Mouse (Mus musculus) liver, embryonic 13.5 days (tissue): Measurements from ENCODE around the gene Slc8a3. TPM values are rescaled to one million over a fixed set of nuclear protein-coding genes. Genes with fewer than 3 reads are reported as not detected.

Source experiments
- ATAC-seq: fragments of 200-750 bp; cut with Nextera tagmentation; 2 replicates; pipeline ENCODE4 v1.8.0; 2017; ENCODE audit warnings: low read depth, mild to moderate bottlenecking, moderate number of reproducible peaks, moderate library complexity
- DNase-seq: peaks from one replicate; pipeline ENCODE4 v3.0.0; 2022
- H3K27ac ChIP-seq: fragments of 300-500 bp; sonication (generic); 2 replicates; pipeline ENCODE4 v1.5.1; 2015; ENCODE audit warnings: moderate library complexity, mild to moderate bottlenecking, inconsistent platforms
- H3K27me3 ChIP-seq: fragments of 300-500 bp; sonication (generic); 2 replicates; pipeline ENCODE4 v1.6.1; 2015; ENCODE audit warnings: mild to moderate bottlenecking, inconsistent platforms
- H3K36me3 ChIP-seq: fragments of 300-500 bp; sonication (generic); 2 replicates; pipeline ENCODE4 v1.6.1; 2015; ENCODE audit warnings: mild to moderate bottlenecking, inconsistent platforms
- H3K4me1 ChIP-seq: fragments of 300-500 bp; sonication (generic); replicated peaks from 2 replicates; pipeline ENCODE4 v1.6.1; 2015; ENCODE audit warnings: inconsistent platforms
- H3K4me2 ChIP-seq: fragments of 300-500 bp; sonication (generic); 2 replicates; pipeline ENCODE4 v1.6.1; 2015; ENCODE audit warnings: inconsistent platforms, mild to moderate bottlenecking, moderate library complexity
- H3K4me3 ChIP-seq: fragments of 300-500 bp; sonication (generic); replicated peaks from 2 replicates; pipeline ENCODE4 v1.5.1; 2015; ENCODE audit warnings: mild to moderate bottlenecking, inconsistent platforms
- H3K9ac ChIP-seq: fragments of 300-500 bp; sonication (generic); 2 replicates; pipeline ENCODE4 v1.6.1; 2015; ENCODE audit warnings: mild to moderate bottlenecking, inconsistent platforms
- H3K9me3 ChIP-seq: fragments of 300-500 bp; sonication (generic); replicated peaks from 2 replicates; pipeline ENCODE4 v1.6.1; 2016; ENCODE audit warnings: inconsistent platforms
- WGBS: fragments of 180-500 bp; shearing (Covaris S2); methylation state at CpG from one replicate; pipeline ENCODE4 v1.1.7; 2015; ENCODE audit not compliant: insufficient replicate concordance; 5-methylcytosine and 5-hydroxymethylcytosine counted together
- polyA plus RNA-seq: library from polyadenylated mRNA; unstranded; fragments of >200 nt; fragmentation: Nextera tagmentation; extraction: Ambion mirVana; gene quantifications from 2 replicates; pipeline ENCODE4 v1.2.1, GENCODE M21; 2015

The Slc8a3 gene
- polyA plus RNA-seq, 1 experiment from 2014 or later = 0.08 TPM

- no peaks in the 10 kb centered on the region for H3K27me3 ChIP-seq
- H3K9ac ChIP-seq = no peak overlapping the region
- no peaks in the 10 kb centered on the region for H3K4me1 ChIP-seq
- no peak overlapping the region for H3K4me3 ChIP-seq
- DNase-seq (no peak), ATAC-seq (no peak)
- H3K27ac ChIP-seq = no peak overlapping the region
- no peak overlapping the region for H3K4me2 ChIP-seq
- WGBS = 26% methylated on average over 5 of the region's 5 CpGs
- H3K9me3 ChIP-seq = no peaks in the 10 kb centered on the region
- H3K36me3 ChIP-seq = no peaks in the 10 kb centered on the region
Measured at GRCm38 (mm10) chr12:81294613-81295012, 38.4 kb downstream of the Slc8a3 start.

DNA sequence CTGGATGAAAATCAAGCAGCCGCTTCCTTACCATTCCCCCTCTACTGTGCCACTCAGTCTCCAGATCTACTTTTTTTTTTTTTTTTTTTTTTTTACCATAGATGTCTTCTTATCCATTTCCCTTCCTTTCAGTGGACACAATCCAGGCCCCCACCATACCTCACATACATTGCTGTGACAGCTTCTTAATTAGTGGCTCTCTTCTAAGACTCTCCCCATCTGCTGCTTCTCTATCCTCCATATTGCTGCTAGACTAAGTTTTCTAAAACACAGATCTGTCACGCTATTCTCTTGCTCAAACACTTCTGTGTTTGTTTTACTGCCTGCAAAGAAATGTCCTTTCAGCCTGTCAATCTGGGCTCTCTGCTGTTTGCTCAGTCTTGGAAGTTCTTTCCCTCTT lies 54.9 kb downstream of the Slc8a3 start:
- Histone ChIP-seq H3K9ac (no peak overlapping the region), H3K4me3 (no peak overlapping the region), H3K27ac (no peak overlapping the region), H3K4me1 (no peaks in the 10 kb centered on the region), H3K36me3 (no peaks in the 10 kb centered on the region), H3K4me2 (no peak overlapping the region), H3K27me3 (no peaks in the 10 kb centered on the region), H3K9me3 (no peaks in the 10 kb centered on the region)
- DNase-seq (no peak), ATAC-seq (no peak)
- 59% methylated on average over 2 of the region's 2 CpGs for WGBS

DNA sequence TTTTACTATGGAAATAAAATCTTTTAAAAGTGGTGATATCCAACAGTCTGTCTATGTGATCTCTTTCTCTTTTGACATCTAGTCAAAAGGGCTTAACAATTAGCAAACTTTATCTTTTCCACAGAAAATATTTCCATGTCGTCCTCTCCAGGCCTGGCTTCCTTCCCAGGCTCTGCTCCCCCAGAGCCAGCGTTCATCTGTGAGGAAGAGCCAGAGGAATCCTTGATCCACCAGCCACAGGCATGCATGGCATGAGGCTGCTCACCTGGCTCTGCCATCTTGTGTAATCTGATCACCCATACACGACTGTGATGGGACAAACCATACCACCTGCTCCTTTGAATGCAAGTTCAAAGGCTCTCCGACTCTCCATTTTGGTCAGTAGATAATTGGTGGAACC lies 58.4 kb downstream of the Slc8a3 start:
- no peaks in the 10 kb centered on the region for H3K9me3 ChIP-seq
- no peaks in the 10 kb centered on the region for H3K36me3 ChIP-seq
- ATAC-seq = no peak
- H3K27me3 ChIP-seq = no peaks in the 10 kb centered on the region
- H3K4me2 ChIP-seq = no peak overlapping the region
- H3K4me3 ChIP-seq = no peak overlapping the region
- no peaks in the 10 kb centered on the region for H3K4me1 ChIP-seq
- no peak overlapping the region for H3K9ac ChIP-seq
- no peak overlapping the region for H3K27ac ChIP-seq
- DNase-seq = no peak
- 61% methylated on average over 4 of the region's 4 CpGs for WGBS

DNA sequence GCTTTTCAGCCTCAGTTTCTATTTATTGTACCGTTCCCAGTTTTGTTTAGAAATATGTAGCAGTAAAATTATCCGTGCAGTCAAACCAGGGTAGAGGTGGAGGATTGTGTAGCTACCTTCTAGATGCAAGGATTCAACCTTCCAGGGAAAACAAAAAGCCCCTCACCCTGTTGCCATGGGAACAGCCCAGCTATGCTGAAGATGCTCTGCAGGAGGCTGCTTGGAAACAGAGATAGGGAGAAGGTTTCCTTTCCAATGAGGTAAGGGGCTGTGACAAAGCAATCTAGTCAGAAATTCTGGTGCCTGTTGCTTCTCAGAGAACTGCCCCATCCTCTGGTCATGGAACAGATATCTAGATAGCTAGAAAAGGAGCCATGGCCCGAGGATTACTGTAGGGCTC lies 59.6 kb downstream of the Slc8a3 start:
- Histone ChIP-seq H3K4me2 (no peak overlapping the region), H3K27ac (no peak overlapping the region), H3K9ac (no peak overlapping the region), H3K36me3 (no peaks in the 10 kb centered on the region), H3K9me3 (no peaks in the 10 kb centered on the region), H3K27me3 (no peaks in the 10 kb centered on the region), H3K4me1 (no peaks in the 10 kb centered on the region), H3K4me3 (no peak overlapping the region)
- ATAC-seq = no peak
- WGBS = 41% methylated on average over 3 of the region's 3 CpGs
- no peak for DNase-seq

- H3K4me1 ChIP-seq = no peaks in the 10 kb centered on the region
Measured at GRCm38 (mm10) chr12:81269246-81269645, 63.7 kb downstream of the Slc8a3 start.

GRCm38 (mm10) chr12:81262821-81263220 lies 70.2 kb downstream of the Slc8a3 start:
- Histone ChIP-seq H3K4me2 (no peak overlapping the region), H3K27me3 (no peaks in the 10 kb centered on the region), H3K4me1 (no peaks in the 10 kb centered on the region), H3K36me3 (no peaks in the 10 kb centered on the region), H3K9ac (no peak overlapping the region), H3K27ac (no peak overlapping the region), H3K4me3 (no peak overlapping the region), H3K9me3 (no peaks in the 10 kb centered on the region)
- 66% methylated on average over 6 of the region's 6 CpGs for WGBS
- DNase-seq (no peak), ATAC-seq (no peak)

More at GRCm38 (mm10) chr12:81269246-81269645, 63.7 kb downstream of the Slc8a3 start:
- Histone ChIP-seq H3K27me3 (no peaks in the 10 kb centered on the region), H3K4me2 (no peak overlapping the region), H3K9me3 (no peaks in the 10 kb centered on the region), H3K9ac (no peak overlapping the region), H3K27ac (no peak overlapping the region), H3K4me3 (no peak overlapping the region), H3K36me3 (no peaks in the 10 kb centered on the region)
- 66% methylated on average over 5 of the region's 5 CpGs for WGBS
- no peak for ATAC-seq
- no peak for DNase-seq

DNA sequence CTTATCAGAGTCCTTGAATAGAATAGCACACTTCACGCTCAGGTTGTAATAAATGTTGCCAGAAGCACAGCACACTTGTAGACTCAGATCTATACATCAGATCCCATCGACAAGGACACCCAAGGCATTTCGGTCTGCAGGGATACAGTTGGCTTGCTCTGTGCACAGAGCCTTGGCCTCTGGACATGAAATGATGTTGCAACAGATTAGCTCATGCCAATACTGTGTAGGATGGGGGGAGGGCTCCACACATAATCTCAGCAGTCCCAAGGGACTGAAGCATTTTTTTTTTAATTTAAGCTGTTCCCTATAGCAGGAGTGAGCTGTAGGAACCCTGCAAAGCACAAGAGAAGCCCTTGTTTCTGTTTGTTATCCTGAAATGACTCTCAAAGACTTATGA lies 74.8 kb downstream of the Slc8a3 start:
- Histone ChIP-seq H3K9me3 (no peaks in the 10 kb centered on the region), H3K4me2 (no peak overlapping the region), H3K4me3 (no peak overlapping the region), H3K27me3 (no peaks in the 10 kb centered on the region), H3K36me3 (no peaks in the 10 kb centered on the region), H3K4me1 (no peaks in the 10 kb centered on the region), H3K27ac (no peak overlapping the region), H3K9ac (no peak overlapping the region)
- WGBS = 59% methylated on average over 3 of the region's 3 CpGs
- ATAC-seq (no peak), DNase-seq (no peak)

- Histone ChIP-seq H3K9me3 (no peaks in the 10 kb centered on the region), H3K36me3 (no peaks in the 10 kb centered on the region), H3K4me2 (no peak overlapping the region), H3K27ac (no peak overlapping the region), H3K4me3 (no peak overlapping the region), H3K4me1 (no peaks in the 10 kb centered on the region), H3K27me3 (no peaks in the 10 kb centered on the region), H3K9ac (no peak overlapping the region)
- no peak for DNase-seq
- WGBS = 72% methylated on average over 6 of the region's 6 CpGs
- no peak for ATAC-seq
Measured at GRCm38 (mm10) chr12:81245411-81245810, 87.6 kb downstream of the Slc8a3 start.

- DNase-seq = no peak
- Histone ChIP-seq H3K4me2 (no peak overlapping the region), H3K4me1 (no peaks in the 10 kb centered on the region), H3K36me3 (no peaks in the 10 kb centered on the region), H3K27me3 (no peaks in the 10 kb centered on the region), H3K9me3 (no peaks in the 10 kb centered on the region), H3K27ac (no peak overlapping the region), H3K9ac (no peak overlapping the region), H3K4me3 (no peak overlapping the region)
- no peak for ATAC-seq
- WGBS = 62% methylated on average over 7 of the region's 7 CpGs
Measured at GRCm38 (mm10) chr12:81244954-81245353, 88.0 kb downstream of the Slc8a3 start.

DNA sequence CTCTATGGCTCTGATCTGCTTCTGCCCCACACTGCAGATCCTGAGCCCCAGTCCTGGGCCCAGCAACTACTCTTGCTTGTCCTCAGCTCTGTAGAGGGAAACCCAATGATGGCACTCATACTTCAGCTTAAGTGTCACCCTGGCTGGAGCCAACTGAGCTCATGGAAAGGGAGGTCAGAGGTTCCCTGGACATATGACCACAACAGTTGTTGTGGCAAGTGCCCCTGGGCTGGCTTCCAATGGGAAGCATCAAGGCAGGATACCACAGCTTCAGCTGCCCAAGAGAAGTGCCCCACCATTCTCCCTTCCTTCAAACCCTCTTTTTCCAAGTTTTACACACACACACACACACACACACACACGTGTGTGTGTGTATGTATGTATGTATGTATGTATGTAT lies 88.5 kb downstream of the Slc8a3 start:
- no peak for ATAC-seq
- WGBS = 8% methylated on average over 1 of the region's 1 CpGs

DNA sequence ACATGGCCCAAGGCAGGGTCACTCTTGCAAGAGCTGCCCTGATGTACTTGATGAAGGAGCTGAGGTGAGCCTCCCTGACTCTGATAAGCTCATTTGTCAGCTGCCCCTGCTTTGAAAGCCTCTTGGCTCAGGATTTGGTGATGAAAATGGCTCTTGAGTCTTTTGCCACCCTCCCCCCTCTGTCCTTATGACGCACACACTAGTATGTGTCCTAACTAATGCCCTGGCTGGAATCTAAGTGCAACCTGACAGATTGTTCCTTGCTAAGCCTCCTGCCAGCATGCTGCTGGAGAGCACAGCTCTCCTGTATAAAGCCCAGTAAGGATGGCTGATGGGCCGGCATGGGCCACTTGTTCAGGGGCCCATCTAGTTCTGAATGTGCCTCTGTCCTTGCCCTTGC lies 91.3 kb downstream of the Slc8a3 start:
- Histone ChIP-seq H3K9me3 (no peaks in the 10 kb centered on the region), H3K9ac (no peak overlapping the region), H3K4me3 (no peak overlapping the region), H3K36me3 (no peaks in the 10 kb centered on the region), H3K4me1 (no peaks in the 10 kb centered on the region), H3K27me3 (no peaks in the 10 kb centered on the region), H3K4me2 (no peak overlapping the region), H3K27ac (no peak overlapping the region)
- 71% methylated on average over 2 of the region's 2 CpGs for WGBS
- no peak for ATAC-seq
- DNase-seq = no peak

More for the DNA sequence above, 88.5 kb downstream of the Slc8a3 start:
- Histone ChIP-seq H3K4me1 (no peaks in the 10 kb centered on the region), H3K4me2 (no peak overlapping the region), H3K27ac (no peak overlapping the region), H3K4me3 (no peak overlapping the region), H3K9me3 (no peaks in the 10 kb centered on the region), H3K27me3 (no peaks in the 10 kb centered on the region), H3K36me3 (no peaks in the 10 kb centered on the region), H3K9ac (no peak overlapping the region)
- no peak for DNase-seq

DNA sequence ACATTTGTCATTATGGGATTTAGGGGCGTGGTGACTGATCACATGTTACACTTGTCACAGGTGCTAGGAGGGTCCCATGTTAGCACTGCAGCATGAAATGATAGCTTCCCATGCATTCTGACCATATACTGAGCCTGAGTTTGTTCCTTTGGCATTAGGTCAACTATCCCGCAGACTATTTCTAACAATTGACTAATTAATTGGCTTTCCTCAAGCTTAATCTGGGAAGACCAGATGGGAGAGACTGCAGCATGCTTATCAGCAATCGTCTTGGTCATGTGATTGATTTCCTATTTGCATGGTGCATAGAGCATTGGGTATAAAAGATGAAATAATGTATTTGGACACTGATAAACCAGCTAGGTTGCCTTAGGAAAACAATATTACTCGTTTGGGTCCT lies 91.9 kb downstream of the Slc8a3 start:
- Histone ChIP-seq H3K27me3 (no peaks in the 10 kb centered on the region), H3K27ac (no peak overlapping the region), H3K4me2 (no peak overlapping the region), H3K4me1 (no peaks in the 10 kb centered on the region), H3K9me3 (no peaks in the 10 kb centered on the region), H3K9ac (no peak overlapping the region), H3K4me3 (no peak overlapping the region), H3K36me3 (no peaks in the 10 kb centered on the region)
- 51% methylated on average over 4 of the region's 4 CpGs for WGBS
- ATAC-seq (no peak), DNase-seq (no peak)
